Comparison of ENCODE assay signal across 26 mouse cellular contexts in genomic region chr2:150828654-150829053, GRCm38 (mm10). TPM values are rescaled to one million over a fixed set of nuclear protein-coding genes. Genes with fewer than 3 reads are reported as not detected.
DNase-seq lines count a peak whose midpoint lies in the region; ATAC-seq and TF ChIP-seq lines count a peak whose summit lies in the region.
"Had no signal": no experiment of that assay in that cellular context is flagged by ENCODE, and none has a peak within 500 bp of the region (broad histone marks: within the 10 kb centered on the region; RNA-seq: fewer than 3 reads in every experiment).

No protein-coding gene starts in this region.

- peak; percentile 35; the same call in 1 of the 2 replicates for TF ChIP-seq CTCF in hindbrain, postnatal 0 days (IDR thresholded peaks at IDR 0.05; ENCODE audit: low read depth)
- TF ChIP-seq CTCF in liver, adult 2 months (IDR thresholded peaks at IDR 0.05; ENCODE audit: low read depth, low read length) = 0 out of 2 replicates have a peak, but pooled peaks have one; percentile 10

- 87% methylated on average over 4 of the region's 4 CpGs for WGBS in hindbrain, postnatal 0 days
- whole genome bisulfite sequencing in hindbrain, embryonic 16.5 days = 85% methylated on average over 4 of the region's 4 CpGs
- 82% methylated on average over 4 of the region's 4 CpGs for WGBS in liver, adult 2 months
- WGBS in liver, embryonic 11.5 days = 75% methylated on average over 4 of the region's 4 CpGs
- WGBS in midbrain, embryonic 16.5 days = 87% methylated on average over 4 of the region's 4 CpGs

- no peaks in the 10 kb centered on the region for H3K4me1 ChIP-seq in hindbrain, postnatal 0 days (ENCODE audit: insufficient read depth, low read length)
- H3K4me1 ChIP-seq in hindbrain, embryonic 16.5 days (ENCODE audit: control insufficient read depth, insufficient read depth, low read depth, low read length) = no peaks in the 10 kb centered on the region
- no peaks in the 10 kb centered on the region for H3K4me1 ChIP-seq in liver, adult 2 months (ENCODE audit: control insufficient read depth, insufficient read depth, low read length)
- H3K4me1 ChIP-seq in liver, embryonic 11.5 days (replicated peaks; ENCODE audit: control insufficient read depth, insufficient read depth, low read length) = no peaks in the 10 kb centered on the region
- no peaks in the 10 kb centered on the region for H3K4me1 ChIP-seq in midbrain, embryonic 16.5 days (ENCODE audit: control insufficient read depth, insufficient read depth, low read length)
- H3K4me1 ChIP-seq: heart, embryonic 10.5 days; hindbrain, embryonic 15.5 days; limb, embryonic 13.5 days; midbrain, embryonic 12.5 days had no signal

- ATAC-seq in hindbrain, postnatal 0 days = no peak
- ATAC-seq in hindbrain, embryonic 16.5 days = no peak
- no peak for ATAC-seq in liver, embryonic 11.5 days (replicated peaks; ENCODE audit: low FRiP score)
- no peak for ATAC-seq in midbrain, embryonic 16.5 days
- ATAC-seq: forebrain, embryonic 14.5 days had no signal

- DNase-seq in hindbrain, postnatal 0 days (ENCODE audit: low spot score) = no peak
- no peak for DNase-seq in liver, adult 2 months (ENCODE audit: extremely low read depth, low read depth, low spot score)
- DNase-seq in liver, embryonic 11.5 days (ENCODE audit: low spot score) = no peak
- peak; percentile 18 for DNase-seq in ES-CJ7 (ENCODE audit: low read depth, low spot score)
- peak; percentile 15 for DNase-seq in splenic B cell, adult 2 months (ENCODE audit: low read depth, low spot score)
- no peak for DNase-seq in urinary bladder, postnatal 36 days (ENCODE audit: low spot score in 2 of 2)
- DNase-seq: adrenal gland, postnatal 10 days; cerebellum, adult 8-10 months; cerebellum, postnatal 36 days; gastrocnemius, postnatal 36 days; kidney, adult 11 months; kidney, postnatal 10 days; layer of hippocampus, postnatal 36 days; lung, adult 18-20 months; lung, postnatal 10 days; right cerebral cortex, postnatal 14 days; spleen, adult 18-20 months; thymus, adult 18-20 months; thymus, postnatal 36 days had no signal

- H3K79me2 ChIP-seq in liver, adult 2 months (ENCODE audit: control insufficient read depth, insufficient read depth, low read length) = no peaks in the 10 kb centered on the region

- H3K9me3 ChIP-seq in hindbrain, postnatal 0 days (ENCODE audit: low read length) = no peaks in the 10 kb centered on the region
- H3K9me3 ChIP-seq in hindbrain, embryonic 16.5 days (ENCODE audit: control insufficient read depth, low read length) = no peaks in the 10 kb centered on the region
- no peaks in the 10 kb centered on the region for H3K9me3 ChIP-seq in liver, embryonic 11.5 days (ENCODE audit: control insufficient read depth, low read length)
- H3K9me3 ChIP-seq in midbrain, embryonic 16.5 days (replicated peaks; ENCODE audit: control insufficient read depth, low read length, poor library complexity, severe bottlenecking) = no peaks in the 10 kb centered on the region
- H3K9me3 ChIP-seq: heart, embryonic 10.5 days; hindbrain, embryonic 15.5 days; limb, embryonic 13.5 days; midbrain, embryonic 12.5 days had no signal

- H3K27me3 ChIP-seq in hindbrain, postnatal 0 days (ENCODE audit: insufficient read depth, low read length) = no peaks in the 10 kb centered on the region
- H3K27me3 ChIP-seq in hindbrain, embryonic 16.5 days (replicated peaks; ENCODE audit: control insufficient read depth, insufficient read depth, low read length) = no peaks in the 10 kb centered on the region
- H3K27me3 ChIP-seq in liver, adult 2 months (ENCODE audit: control insufficient read depth, insufficient read depth, low read length) = no peaks in the 10 kb centered on the region
- no peaks in the 10 kb centered on the region for H3K27me3 ChIP-seq in liver, embryonic 11.5 days (replicated peaks; ENCODE audit: control insufficient read depth, insufficient read depth, low read length)
- no peaks in the 10 kb centered on the region for H3K27me3 ChIP-seq in splenic B cell, adult 2 months (ENCODE audit: control insufficient read depth, insufficient read depth, low read length, poor library complexity, severe bottlenecking)
- H3K27me3 ChIP-seq in midbrain, embryonic 16.5 days (ENCODE audit: control insufficient read depth, insufficient read depth, low read depth, low read length) = no peaks in the 10 kb centered on the region
- H3K27me3 ChIP-seq: hindbrain, embryonic 15.5 days; limb, embryonic 13.5 days; midbrain, embryonic 12.5 days had no signal

- peaks cover 85% of the 10 kb centered on the region for H3K36me3 ChIP-seq in hindbrain, postnatal 0 days (ENCODE audit: insufficient read depth, low read length)
- peaks cover 57% of the 10 kb centered on the region for H3K36me3 ChIP-seq in hindbrain, embryonic 16.5 days (ENCODE audit: control insufficient read depth, insufficient read depth, low read length)
- peaks cover 5% of the 10 kb centered on the region; the same call in 1 of the 2 replicates for H3K36me3 ChIP-seq in liver, adult 2 months (ENCODE audit: control insufficient read depth, insufficient read depth, low read length)
- H3K36me3 ChIP-seq in liver, embryonic 11.5 days (ENCODE audit: control insufficient read depth, insufficient read depth, low read length) = peaks cover 41% of the 10 kb centered on the region
- H3K36me3 ChIP-seq in splenic B cell, adult 2 months (ENCODE audit: control insufficient read depth, insufficient read depth, low read length, poor library complexity, severe bottlenecking) = peaks cover 7% of the 10 kb centered on the region
- peaks cover 45% of the 10 kb centered on the region for H3K36me3 ChIP-seq in midbrain, embryonic 16.5 days (ENCODE audit: control insufficient read depth, insufficient read depth, low read length)

- no peak overlapping the region for H3K4me3 ChIP-seq in hindbrain, postnatal 0 days (ENCODE audit: low read length)
- H3K4me3 ChIP-seq in hindbrain, embryonic 16.5 days (ENCODE audit: low read length) = no peak overlapping the region
- no peak overlapping the region for H3K4me3 ChIP-seq in liver, adult 2 months (ENCODE audit: insufficient read depth, low read depth, low read length)
- no peak overlapping the region for H3K4me3 ChIP-seq in liver, embryonic 11.5 days (ENCODE audit: low read depth, low read length)
- H3K4me3 ChIP-seq in midbrain, embryonic 16.5 days (ENCODE audit: low read depth, low read length) = no peak overlapping the region
- H3K4me3 ChIP-seq: heart, embryonic 10.5 days; hindbrain, embryonic 15.5 days; limb, embryonic 13.5 days; midbrain, embryonic 12.5 days had no signal

- TF ChIP-seq POLR2A in liver, adult 2 months (IDR thresholded peaks at IDR 0.05; ENCODE audit: extremely low read depth, insufficient read depth, low read length) = no peak

- no peak overlapping the region for H3K9ac ChIP-seq in hindbrain, postnatal 0 days (replicated peaks; ENCODE audit: low read length)
- H3K9ac ChIP-seq in hindbrain, embryonic 16.5 days (ENCODE audit: low read depth, low read length) = no peak overlapping the region
- H3K9ac ChIP-seq in liver, adult 2 months (ENCODE audit: low read depth, low read length) = no peak overlapping the region
- H3K9ac ChIP-seq in liver, embryonic 11.5 days (ENCODE audit: low read depth, low read length) = no peak overlapping the region
- no peak overlapping the region for H3K9ac ChIP-seq in midbrain, embryonic 16.5 days (ENCODE audit: low read depth, low read length)
- H3K9ac ChIP-seq: hindbrain, embryonic 15.5 days; limb, embryonic 13.5 days; midbrain, embryonic 12.5 days had no signal

- H3K4me2 ChIP-seq in hindbrain, postnatal 0 days (ENCODE audit: low read depth, low read length) = no peak overlapping the region
- H3K4me2 ChIP-seq in hindbrain, embryonic 16.5 days (ENCODE audit: low read length) = no peak overlapping the region
- H3K4me2 ChIP-seq in liver, embryonic 11.5 days = no peak overlapping the region
- H3K4me2 ChIP-seq in midbrain, embryonic 16.5 days (ENCODE audit: low read length) = no peak overlapping the region
- H3K4me2 ChIP-seq: hindbrain, embryonic 15.5 days; limb, embryonic 13.5 days; midbrain, embryonic 12.5 days had no signal

- H3K27ac ChIP-seq in hindbrain, postnatal 0 days = no peak overlapping the region
- H3K27ac ChIP-seq in hindbrain, embryonic 16.5 days (ENCODE audit: low read depth, low read length) = no peak overlapping the region
- H3K27ac ChIP-seq in liver, adult 2 months (replicated peaks; ENCODE audit: insufficient read depth, low read depth, low read length) = no peak overlapping the region
- no peak overlapping the region for H3K27ac ChIP-seq in liver, embryonic 11.5 days (ENCODE audit: low read depth, low read length)
- no peak overlapping the region for H3K27ac ChIP-seq in midbrain, embryonic 16.5 days (ENCODE audit: low read length)
- H3K27ac ChIP-seq: heart, embryonic 10.5 days; hindbrain, embryonic 15.5 days; limb, embryonic 13.5 days; midbrain, embryonic 12.5 days had no signal

RNA-seq across cellular contexts. Expression of gene Pygb, which starts 42.1 kb away (rescaled TPM):
- 302 and 317 TPM in 2 replicates for total RNA-seq in hindbrain, postnatal 0 days (2014; rRNA removed)
- polyA plus RNA-seq in hindbrain, postnatal 0 days (2015; fragmentation: Nextera tagmentation; extraction: Ambion mirVana) = 160 and 169 TPM in 2 replicates
- polyA plus RNA-seq in hindbrain, embryonic 16.5 days (2015; fragmentation: Nextera tagmentation; extraction: Ambion mirVana) = 176 and 179 TPM in 2 replicates
- 4.8 and 6.0 TPM in 2 replicates for total RNA-seq in liver, adult 2 months (2014; rRNA removed)
- polyA plus RNA-seq in liver, adult 2 months (2012; rRNA removed) = 2.5 and 3.3 TPM in 2 replicates
- 35.7 and 37.3 TPM in 2 replicates for polyA plus RNA-seq in liver, embryonic 11.5 days (2014; fragmentation: Nextera tagmentation; extraction: Ambion mirVana)
- polyA plus RNA-seq in midbrain, embryonic 16.5 days (2015; fragmentation: Nextera tagmentation; extraction: Ambion mirVana) = 108 and 133 TPM in 2 replicates

Comparison
In these comparisons a context has a peak if more than half of its experiments do, and no peak if none do; other contexts are left out.
1. DNase-seq: peak in ES-CJ7 (single experiment) and splenic B cell, adult 2 months (single experiment); none in hindbrain, postnatal 0 days (single experiment), liver, adult 2 months (single experiment), liver, embryonic 11.5 days (single experiment) and urinary bladder, postnatal 36 days (0 of 2).